Mouse (Mus musculus) WW6 (cell line): Measurements from ENCODE around the gene Arid2.
"Not testable (repeated sequence)": the region's sequence is repeated elsewhere in the genome, so short reads cannot be mapped to it uniquely, and the experiment has no call there.

Experiments used
- DNase-seq: peaks from one replicate; pipeline ENCODE4 v3.0.0-alpha.2; 2013; ENCODE audit warnings: low read depth, low spot score

Arid2 gene

DNA sequence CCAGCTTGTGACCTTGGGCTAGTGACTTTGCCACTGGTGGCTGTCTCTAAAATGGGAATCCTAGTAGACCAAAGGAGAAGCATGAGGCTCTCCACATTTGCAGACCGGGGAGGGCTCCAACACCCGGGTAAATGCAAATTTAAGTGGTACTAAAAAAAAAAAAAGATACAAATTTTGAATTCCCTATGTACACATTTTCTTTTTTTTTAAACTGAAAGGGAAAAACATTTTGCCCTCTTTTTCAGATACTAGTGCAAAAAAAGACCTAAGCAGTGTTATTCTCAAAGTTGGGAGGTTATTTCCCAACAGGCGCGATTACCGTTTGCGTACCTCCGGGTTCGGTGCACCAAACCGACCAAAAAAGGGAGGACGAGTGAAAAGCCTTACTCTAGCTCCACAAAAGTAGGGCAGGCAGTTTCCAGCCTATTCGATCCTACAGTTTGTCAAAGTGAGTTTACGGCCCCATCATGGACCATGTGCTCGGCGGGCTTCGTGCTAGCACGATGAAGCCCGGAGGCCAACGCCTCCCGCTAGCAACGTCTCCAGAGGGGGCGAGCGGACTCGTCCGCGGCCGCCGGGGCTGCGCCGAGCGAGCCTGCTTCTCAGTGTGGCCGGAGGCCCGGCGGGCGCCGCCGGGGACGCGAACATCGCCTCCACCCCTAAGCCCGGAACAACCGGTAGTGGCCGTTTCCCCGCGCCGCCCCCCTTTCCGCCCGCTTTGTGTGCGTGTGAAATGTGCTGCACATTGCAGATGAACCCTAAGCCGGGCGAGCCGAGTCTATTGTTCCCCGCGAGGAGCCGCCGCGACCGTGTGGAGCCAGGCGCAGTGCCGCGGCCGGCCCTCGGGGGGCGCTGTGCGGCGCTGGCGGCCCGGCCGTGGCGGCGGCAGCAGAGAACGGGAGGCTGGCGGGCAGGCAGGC is 1.0 kb upstream of the Arid2 start:
- DNase-seq: no peak

DNA sequence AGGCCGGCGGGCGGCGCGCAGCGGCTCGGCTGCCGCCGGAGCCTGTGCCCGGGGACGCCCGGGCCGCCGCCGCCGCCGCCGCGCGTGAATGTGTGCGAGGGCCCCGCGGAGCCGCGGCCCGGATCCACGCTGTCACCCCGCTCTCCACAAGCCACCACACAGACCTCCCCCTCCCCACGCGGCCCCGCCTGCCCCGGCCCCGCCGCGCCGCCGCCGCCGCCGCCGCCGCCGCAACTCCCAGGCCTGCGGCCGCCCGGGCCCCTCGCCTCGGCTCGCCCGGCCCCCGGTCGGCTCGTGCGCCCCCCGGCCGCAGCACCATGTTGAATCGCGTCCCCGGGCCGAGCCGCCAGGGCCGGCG is 404 bp upstream of the Arid2 start:
- no peak for DNase-seq

DNA sequence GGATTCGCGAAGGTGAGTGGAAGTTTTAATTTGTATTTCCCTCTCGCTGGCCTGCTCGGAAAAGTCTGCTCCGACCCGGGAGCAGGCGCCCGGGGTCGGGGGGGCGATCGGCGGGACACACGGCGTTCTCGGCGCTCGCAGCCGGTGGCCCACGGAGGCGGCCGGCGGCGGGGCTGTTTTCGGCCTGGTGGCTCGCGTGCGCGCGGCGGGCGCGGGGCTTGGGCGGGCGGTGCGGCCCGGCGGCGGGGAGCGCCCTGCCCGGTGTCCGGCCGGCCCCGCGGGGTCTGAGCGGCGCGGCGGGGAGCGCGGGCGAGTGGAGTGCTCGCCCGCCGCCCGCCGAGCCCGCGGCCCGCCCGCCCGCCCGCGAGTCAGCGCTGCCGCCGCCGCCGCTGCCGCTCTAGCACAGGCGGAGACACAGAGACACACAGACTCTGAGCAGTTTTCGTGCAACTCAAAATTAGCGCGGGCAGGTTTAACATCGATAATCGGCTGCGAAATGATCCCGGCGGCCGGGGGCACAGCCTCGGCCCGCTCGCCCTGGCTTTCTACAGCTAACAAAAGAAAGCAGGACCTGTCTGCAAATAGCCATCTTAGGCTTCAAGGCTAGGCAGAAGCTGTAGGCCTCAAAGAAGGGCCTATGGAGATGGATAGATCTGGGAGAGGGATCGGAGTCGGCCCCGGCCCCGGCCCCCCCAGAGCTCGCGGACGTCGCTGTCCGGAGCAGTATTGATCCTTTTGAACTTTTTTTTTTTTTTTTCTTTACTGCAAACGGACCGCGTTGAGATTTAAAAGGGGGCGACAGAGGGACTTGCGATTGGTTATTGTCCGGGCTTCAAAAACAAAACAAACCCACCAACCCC is 888 bp downstream of the Arid2 start:
- no peak for DNase-seq

DNA sequence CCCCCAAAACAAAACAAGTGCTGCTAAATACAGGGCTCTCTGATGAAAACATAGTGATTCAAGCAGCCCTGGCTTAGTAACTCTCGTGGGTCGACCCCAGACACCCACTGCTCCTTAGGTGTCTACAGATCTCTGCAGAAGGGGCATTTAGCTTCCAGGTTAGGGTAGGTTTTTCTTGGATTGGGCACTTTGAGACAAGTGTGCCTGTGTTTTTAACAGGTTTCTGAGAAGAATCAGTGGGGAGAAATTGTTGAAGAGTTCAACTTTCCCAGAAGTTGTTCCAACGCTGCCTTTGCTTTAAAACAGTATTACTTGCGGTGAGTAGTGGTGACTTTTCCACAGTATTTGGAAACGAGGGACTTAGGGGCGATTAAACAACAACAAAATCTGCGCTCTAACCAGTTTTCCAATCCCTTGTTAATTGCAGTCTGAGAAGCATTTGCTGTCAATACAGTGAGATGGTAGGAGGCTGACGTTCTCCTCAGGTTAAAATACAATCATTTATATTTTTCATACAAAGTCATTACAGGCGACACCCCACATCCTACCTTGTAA is 1.6 kb downstream of the Arid2 start:
- DNase-seq: no peak

DNA sequence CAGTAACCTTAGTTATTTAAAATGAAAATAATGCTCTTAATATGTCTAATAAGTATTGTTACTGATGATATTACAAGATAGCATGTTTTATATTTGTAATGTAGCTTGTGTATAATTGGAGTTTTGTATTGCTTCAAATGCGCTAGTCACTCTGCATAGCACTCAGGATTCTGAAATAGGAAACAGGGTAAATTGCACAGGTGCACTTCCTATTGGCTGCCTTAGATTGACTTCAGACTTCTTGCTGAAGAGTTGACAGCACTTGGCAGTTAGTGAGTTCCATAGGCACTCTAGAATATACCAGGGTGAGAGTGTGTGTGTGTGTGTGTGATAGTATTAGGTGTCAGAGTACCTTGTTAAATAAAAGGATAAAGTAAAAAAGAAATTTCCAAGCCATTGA is 2.7 kb downstream of the Arid2 start:
- DNase-seq: no peak

DNA sequence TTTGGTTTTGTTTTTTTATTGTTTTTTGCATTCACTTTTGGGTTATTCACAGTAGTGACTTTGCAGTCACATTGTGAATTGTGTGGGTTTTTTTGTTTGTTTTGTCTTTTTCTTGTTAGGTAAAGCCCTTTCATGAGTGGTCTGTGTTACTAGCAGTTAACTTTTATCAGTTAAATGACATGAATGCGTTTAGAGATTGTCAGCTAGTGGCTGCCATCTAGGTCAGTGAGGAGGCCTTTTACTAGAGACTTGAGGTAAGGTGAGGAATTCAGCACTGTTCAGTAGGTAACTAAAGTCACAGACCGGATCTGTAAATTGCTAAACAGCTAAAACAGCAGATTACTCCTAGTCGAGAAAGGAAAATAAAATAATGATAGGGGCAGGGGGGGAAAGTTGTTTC is 6.1 kb downstream of the Arid2 start:
- DNase-seq: no peak

DNA sequence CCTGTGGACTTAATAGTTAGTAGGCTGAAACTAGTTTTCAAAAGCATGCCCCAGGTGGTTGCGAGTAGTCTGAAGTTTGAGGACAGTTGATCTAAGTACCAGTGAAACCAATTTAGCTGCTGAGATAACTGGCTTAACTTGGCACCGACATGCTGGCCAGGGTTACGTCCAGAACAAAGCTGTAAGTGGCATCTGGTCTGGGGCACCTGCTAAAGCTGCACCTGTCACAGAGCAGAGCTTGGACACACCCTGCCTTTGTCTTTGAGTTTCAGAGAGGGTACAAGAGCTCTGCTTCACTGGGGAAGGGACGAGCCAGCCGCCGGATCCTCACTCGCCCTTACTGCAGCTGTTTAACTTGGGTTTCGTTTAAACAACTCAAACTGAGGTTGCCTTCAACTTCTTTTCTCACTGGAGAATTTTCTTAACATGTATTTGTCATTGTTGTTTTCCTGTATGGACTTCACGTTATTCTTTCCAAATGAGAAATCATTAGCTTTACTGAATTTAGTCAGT is 9.8 kb downstream of the Arid2 start:
- DNase-seq: no peak

DNA sequence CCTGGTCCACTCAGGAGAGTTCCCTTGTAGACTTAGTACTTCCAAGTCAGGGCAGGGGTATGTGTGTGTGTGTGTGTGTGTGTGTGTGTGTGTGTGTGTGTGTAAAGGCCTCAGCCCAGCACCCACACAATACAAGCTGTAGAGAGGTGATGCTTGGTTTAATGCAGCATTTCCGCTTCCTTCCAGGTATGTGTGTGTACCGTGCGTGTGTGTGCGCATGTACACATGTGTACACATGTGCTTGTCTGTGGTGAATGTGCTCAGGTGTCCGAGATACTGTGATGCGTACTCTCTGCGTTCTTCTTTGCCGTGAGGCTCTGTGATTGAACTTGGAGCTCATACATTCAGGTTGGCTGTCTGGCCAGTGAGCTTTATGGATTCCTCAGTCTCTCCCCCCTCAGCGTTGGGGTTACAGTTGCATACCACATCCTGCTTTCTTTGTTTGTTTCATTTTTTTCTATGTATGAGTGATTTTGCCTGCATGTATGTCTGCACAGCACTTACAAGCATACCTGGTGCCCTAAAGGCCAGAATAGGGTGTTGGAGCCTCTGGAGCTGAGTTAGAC is 10.4 kb downstream of the Arid2 start:
- DNase-seq: no peak

DNA sequence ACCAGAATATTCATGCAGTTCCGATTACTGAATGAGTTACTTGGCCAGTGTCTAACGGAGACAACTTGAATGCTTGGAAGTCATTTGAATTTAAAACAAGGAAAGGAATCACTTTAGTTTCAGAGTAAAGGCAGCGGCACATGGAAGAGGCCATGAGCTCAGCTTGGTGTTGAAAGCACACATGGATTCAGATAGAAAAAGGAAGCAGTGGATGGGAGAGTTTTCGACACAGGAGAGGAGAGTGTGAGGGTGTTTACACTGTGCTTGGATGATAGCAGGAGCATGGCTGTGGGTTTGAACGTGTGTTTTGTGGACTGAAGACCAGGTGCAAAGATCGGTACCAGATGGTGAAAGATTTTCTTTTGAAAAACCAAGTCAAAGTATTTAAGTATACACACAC is 22.0 kb downstream of the Arid2 start:
- DNase-seq: no peak

DNA sequence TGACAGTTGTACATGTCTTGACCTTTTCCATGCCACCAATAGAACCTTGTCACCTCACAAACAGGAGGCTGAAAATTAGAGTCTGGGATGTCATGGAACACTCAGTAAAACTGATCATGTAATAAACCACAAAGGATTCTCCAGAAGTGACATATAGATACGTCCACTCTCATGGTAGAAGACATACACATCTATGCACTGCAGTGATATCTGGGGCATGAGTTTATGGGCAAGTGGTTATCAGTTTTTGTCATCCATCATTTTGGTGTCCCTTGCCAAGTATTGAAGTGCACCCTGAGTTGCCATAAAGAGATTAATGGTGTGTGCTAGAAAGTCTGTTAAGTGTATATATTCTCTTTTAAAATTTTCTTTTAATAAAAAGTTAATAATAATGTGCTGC is 25.6 kb downstream of the Arid2 start:
- DNase-seq: no peak

DNA sequence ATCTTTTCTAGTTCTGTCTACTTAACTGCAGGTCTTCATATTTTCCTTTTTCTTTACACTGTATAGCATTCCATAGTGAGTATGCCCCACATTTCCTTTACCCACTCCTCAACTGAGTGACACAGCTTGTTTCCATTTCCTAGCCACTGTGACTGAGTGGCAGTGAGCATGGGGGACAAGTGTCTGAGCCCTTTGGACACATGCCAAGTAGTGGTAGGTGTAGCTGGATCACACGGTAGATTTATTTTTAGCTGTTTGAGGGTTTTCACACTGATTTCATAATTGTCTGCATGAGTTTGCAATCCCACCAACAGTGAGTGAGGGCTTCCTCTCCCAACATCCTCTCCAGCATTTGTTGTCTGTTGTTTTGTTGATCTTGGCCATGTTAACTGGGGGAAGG is 28.3 kb downstream of the Arid2 start:
- no peak for DNase-seq

DNA sequence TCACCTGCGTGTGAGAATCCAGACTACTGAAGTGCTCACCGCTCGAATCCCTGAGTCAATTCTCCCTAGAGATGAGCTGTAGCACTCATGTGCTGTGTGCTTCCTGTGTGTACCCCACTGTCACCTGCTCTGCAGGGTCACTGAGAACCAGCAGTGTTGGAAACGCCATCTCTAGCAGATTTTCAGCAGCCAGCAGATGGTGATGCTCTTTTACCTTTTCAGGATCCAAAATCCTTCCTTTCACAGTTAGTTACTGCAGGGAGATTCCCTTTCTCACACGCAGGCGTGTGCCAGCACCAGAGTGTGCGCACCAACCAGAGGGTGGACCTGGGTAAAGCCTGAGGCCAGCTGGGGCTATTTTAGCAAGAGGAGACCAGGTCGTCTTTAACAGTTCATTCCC is 32.0 kb downstream of the Arid2 start:
- no peak for DNase-seq

DNA sequence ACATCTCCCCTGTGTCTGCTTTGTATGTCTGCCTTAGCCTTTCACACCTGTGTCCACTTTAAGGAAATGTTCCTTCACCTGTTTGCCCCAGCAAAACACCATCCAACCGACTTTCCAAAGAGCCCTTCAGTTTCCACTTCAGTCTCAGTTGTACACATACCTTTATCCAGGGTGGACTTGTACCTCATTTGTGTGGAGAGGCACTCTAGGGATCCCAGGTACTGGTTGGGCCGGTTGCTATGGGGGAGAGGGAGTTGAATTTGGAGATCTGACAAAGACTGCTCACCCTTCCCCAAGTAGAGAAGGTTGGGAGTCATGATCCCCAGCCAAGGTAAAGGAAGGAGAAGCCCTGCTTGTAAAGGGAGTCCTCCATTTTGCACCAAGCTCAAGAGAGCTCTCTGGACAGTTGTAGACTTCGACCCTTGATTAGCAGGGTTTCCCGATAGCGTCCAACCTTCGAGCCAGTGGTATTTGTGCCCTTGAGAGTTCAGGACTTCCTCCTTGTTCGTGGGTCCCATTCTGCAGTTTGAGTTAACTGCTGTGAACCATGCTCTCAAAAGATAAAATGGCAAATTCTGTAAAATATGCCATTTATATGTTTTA is 38.5 kb downstream of the Arid2 start:
- no peak for DNase-seq

DNA sequence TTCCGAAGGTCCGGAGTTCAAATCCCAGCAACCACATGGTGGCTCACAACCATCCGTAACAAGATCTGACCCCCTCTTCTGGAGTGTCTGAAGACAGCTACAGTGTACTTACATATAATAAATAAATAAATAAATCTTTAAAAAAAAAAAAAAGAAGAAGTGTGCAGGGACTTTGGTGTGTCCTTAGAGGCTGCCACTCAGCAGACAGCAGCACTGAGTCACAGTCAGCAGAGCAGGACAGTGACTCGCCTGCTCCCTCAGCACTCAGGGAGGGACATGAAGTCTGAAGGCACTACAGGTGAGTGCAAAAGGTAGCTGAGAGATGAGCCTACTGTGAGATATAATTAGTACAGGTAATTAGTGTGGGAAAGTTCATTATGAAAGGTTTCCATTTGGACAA is 41.4 kb downstream of the Arid2 start:
- not testable (repeated sequence) for DNase-seq

DNA sequence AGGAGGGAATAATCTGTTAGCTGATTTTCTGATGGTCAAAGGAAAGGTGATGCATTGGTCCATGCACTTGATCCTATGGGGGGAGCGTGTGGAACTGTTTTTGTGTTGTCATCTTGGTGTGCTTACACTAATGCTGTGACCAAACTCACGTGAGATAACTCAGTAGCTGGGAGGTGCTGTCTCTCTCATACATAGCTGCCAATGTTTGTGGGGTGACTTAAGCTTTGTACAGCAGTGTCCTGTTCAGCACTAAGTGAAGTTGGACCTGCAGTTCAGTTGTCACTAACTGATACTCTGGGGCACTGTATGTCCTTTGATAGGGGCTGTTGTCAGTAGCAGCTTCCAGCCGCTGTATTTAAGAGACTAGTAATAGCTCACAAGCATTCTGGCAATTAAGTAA is 43.2 kb downstream of the Arid2 start:
- no peak for DNase-seq

DNA sequence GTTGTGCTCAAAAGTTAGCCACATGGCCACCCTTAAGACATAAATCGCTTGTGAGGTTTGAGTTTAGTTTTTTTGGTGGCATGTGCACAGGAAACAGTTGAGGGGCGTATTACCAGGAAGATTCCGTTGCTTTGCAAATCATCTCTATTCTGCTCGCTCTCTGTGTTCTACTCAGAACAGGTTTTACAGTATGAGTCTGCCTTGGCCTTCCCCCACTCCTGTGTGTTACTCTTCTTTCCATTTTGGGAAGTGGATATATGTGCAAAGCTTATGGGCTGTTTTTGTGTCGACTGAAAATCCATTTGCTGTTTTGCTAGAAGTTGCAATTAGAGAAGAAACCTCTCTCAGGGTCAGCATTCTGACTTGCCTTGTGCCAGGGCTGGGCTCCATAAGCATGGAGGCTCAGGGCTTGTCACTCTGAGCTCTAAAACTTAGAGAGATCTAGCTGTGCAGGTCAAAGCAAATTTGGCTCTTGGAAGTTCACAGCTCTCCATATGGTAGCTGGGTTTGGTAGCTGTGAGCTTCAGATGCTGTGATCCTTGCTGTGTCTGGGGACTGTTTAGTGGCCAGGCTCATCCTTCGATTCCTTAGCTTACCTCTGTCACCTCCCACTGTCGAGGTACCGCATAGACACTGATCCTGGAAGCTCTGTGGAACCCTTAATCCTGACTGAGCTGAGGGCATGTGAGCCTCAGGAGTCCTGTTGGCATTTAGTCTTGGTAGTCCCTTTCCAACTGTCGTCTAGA is 45.3 kb downstream of the Arid2 start:
- no peak for DNase-seq

DNA sequence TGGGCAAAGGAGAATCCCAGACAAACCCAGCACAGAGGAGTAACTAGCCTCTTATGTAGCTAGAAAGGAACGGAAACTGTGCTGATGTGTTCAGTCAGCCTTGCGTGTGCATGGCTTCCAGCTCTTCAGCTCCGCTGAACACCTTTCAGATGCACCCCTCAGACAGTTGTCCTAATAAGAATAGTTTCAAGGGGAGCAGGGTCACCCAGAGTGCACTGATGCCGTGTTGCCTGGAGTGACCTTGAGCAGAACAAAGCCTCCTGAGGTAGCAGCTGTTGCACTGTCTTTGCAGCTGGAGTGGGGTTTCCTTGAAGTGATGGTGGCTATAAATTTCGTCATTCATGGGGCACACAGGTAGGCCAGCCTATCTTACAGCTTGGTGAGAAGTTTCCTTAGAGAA is 46.0 kb downstream of the Arid2 start:
- DNase-seq: peak; percentile 26

DNA sequence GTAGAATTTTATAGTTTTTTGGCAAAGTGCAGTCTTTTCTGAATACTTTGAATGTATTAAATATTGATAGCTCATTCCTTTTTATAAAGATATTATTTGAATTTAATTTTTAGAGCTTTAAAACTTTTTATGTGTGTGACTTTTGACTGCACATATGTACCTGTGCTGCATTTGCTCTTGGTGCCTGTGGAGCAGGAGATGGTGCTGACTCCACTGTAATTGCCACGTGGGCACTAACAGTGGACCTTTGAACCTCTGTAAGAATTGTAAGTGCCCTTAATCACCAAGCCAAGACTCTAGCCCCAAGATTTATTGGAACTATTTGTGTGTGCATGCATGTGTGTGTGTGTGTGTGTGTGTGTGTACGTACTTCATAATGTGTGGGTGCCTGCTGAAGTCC is 53.6 kb downstream of the Arid2 start:
- no peak for DNase-seq

DNA sequence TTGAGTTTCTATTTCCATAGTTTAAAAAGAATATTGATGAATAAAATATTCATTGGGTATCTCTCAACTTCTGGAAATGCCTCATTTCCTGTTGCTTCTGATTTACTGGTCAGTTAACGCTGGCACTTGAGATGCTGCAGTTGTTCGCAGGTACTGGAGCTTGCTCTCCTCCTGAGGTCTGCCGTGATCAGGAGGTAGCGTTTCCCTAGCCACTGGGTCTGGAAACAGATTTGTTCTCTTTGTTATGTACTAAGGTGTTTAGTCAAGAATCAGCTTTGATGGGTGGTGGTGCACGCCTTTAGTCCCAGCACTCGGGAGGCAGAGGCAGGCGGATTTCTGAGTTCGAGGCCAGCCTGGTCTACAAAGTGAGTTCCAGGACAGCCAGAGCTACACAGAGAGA is 54.8 kb downstream of the Arid2 start:
- DNase-seq: no peak

DNA sequence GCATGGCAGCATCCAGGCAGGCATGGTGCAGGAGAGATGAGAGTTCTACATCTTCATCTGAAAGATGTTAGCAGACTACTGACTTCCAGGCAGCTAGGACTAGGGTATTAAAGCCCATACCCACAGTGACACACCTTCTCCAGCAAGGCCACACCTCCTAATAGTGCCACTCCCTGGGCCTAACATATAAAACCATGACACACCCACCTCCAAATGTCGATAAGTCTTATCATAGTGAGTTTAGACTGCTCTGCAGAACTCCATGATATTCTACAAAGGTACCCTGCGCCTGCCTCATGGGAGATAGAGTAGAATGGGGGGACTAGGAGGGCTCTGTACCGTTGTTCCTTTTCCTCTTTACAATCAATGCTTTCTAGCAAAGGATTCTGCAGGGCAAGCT is 55.6 kb downstream of the Arid2 start:
- no peak for DNase-seq
